Mouse (Mus musculus): ENCODE measurements around the gene Clybl.

Clybl gene

DNA sequence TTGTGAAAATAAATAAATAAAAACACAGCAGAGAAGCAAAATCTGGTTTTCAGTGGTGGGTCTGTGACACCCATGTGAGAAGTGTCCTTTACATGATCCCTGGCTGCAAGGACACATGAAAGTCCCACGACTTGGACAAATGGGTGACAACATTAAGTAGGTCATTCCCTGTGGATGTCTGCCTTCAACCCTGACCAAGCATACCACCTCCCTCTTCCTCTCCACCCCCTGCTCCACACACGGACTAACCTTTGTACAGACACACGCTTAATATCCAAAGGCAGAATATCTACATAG lies 203.7 kb downstream of the Clybl start:
- no peak for DNase-seq (ENCODE audit: low spot score in 2 of 2)

DNA sequence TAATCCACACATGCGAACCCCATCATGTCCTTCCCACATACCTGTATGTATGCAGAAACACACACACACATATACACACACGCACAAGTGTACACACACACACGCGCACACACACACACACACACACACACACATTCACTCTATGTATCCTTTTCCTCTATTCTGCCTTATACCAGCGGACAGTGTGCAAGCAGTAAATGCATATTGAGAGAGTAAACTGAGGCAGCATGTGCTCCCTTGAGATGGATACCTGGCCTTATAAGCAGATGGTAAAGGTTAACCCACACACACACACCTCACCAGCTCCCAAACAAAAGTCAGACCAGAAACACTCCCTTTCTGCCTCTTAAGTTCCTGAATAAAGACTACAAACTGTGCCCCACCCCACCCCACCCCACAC lies 204.3 kb downstream of the Clybl start:
- no peak for DNase-seq (ENCODE audit: low spot score in 2 of 2)

DNA sequence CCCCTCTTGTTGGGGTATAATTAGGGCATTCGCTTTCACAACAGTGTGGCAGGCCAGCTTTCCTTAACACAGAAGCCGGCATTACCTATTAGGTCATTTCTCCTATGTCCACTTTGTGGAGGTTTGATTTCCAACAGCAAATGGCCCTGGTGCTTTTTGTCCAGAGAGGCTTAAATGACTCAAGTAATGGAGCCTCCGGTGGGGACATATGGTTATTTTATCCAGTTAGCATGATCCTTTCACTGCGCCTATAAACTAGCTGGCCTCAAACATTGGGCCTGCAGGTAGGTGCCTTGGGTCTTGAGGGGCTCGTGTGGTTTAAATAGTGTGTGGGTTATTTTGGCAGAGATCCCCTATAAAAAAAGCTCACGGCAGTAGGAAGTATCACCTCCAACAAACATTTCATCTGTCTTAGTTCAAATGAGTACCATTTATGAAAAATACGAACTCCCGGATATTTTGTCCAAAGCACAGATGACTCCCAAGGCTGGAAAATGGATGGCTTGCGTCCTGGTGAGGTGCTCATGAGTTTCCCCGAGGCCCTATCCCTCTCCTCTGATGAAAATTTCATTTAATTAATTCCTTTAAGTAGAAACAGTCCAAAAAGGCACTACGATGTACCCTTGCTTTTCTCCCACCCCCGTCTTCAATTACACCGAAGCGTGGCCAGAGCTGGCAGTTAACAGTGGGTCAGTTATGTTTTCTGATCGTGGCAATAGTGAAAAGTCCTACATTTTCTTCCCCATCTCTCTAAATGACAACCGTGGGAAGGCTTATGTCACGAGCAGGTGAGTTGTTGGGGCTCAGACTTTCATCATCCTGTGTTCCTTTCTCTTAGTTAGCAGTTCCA lies 205.0 kb downstream of the Clybl start:
- DNase-seq (ENCODE audit: low spot score in 2 of 2): no peak

DNA sequence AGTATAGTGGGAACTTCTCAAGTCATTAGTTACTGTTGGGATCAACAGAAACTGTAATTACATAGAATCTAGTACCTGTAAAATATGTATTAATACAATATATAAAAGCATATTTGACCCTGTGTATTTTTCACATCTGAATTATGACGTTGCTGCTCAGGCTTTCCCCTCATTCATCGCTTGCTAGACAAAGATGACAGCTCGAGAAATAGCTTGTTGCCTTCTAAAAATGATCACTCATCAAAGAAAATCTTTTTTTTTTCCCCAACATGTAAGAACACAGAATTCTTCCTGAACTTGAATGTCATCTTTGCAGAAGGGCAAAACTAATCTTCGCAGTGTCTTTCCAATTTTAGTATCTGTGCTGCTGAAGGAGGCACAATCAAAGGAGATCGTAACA lies 206.3 kb downstream of the Clybl start:
- DNase-seq (ENCODE audit: low spot score in 2 of 2): no peak

DNA sequence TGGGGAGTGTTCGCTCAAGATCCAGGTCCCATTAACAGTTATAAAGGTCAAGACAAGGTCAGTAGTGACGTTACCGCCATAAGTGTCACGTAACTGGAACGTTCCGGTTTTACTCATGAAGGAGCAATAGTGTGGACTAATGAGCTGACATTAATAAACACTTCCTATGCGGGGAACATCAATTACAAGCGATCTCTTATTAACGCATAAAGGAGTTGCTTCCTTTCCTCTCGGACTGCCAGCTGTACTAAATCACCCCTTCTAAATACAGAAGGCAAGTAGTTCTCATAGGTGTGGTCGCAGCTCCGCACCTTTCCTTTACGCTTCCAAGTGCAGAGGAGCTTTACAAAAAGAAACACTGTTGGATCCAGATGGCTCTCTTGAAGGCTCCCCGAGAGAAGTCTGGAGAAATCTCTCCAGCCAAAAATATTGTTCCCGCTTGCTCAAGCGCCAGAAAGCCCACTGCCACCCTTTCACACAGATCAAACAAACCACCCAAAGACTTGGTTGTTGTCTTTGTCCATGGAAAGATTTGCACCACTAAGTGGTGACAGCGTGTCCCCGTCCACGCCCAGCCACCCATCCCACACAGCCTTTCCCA lies 207.0 kb downstream of the Clybl start:
- DNase-seq (ENCODE audit: low spot score in 2 of 2): no peak

DNA sequence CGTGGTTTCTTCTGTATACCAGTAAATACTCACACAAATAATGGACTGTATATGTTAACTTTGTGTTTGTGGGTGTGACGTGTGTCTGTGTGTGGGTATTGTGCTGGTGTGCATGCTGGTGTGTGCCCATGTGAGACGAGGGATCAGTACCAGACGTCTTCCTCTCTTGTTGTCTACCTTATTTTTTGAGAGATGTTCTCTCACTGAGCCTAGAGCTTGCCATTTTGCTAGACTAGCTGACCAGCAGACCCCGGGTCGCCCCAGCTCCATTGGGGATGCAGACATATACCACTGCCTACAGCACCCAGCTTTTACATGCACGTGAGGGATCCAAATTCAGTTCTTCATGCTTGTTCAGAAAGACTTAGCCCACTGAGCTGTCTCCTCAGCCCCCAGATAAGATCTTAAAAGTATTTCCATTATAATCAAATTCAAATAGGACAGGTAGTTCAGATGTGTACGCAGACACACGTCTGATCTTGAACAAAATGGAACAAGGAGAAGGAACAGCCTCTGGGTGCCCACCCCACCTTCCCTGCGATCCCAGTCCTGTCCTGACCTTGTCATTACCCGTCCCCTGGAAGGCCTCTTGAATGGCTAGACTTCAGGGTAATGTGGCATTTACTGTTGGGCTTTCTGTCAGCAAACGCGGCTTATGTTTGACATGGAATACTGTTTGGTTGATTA lies 208.3 kb downstream of the Clybl start:
- no peak for DNase-seq (ENCODE audit: low spot score in 2 of 2)

DNA sequence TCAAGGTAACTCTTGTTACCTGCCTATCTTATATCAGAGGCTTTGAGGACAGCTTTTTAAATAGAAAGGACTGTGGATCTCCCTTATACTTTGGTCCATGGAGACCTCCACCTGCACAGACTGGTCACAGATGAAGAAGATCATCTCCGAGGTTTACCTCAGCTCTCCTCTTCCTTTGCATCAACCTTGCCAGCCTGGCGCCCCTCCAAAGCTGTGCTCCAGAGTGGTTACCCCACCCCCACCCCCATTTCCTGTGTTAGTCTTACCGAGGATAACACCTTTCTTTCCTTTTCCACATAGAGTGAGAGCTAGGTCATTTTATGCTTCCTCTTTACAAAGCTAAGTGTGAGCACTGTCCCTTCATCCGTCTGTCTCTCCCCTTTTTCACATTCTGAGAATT lies 209.4 kb downstream of the Clybl start:
- DNase-seq (ENCODE audit: low spot score in 2 of 2): no peak

DNA sequence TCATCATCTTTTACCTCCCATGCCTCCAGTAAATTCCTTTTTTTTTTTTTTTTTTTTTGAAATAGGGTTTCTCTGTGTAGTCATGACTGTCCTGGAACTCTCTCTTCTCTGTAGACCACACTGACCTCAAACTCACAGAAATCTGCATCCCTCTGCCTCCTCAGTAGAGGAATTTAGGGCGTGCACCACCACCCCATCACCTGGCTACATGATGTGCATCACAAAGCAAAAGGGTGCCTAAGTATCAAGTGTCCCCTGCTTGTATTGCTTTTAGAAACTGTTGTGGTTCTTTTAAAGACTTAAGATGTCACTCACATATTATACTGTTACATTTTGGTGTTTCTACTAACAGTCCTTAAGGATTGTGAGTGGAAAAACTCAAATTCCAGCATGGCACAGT lies 211.6 kb downstream of the Clybl start:
- DNase-seq (ENCODE audit: low spot score in 2 of 2): no peak

DNA sequence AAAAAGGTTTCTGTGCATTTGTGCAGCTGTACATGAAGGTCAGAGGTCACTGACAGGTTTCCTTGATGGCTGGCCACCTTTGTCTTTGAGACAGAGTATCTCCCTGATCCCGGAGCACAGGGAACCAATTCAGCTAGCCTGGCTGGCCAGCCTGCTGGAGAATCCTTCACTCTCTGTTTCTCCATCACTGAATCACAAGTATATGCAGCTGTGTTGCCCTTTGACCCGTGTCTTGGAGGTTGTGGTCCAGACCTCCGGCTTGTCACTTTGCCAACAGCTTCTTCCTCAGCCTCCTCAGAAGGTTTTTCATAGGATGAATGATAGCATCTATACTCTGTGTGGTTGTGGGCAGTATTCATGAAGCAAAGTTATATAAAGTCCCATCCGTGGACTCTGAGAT lies 217.2 kb downstream of the Clybl start:
- DNase-seq (ENCODE audit: low spot score in 2 of 2): no peak

DNA sequence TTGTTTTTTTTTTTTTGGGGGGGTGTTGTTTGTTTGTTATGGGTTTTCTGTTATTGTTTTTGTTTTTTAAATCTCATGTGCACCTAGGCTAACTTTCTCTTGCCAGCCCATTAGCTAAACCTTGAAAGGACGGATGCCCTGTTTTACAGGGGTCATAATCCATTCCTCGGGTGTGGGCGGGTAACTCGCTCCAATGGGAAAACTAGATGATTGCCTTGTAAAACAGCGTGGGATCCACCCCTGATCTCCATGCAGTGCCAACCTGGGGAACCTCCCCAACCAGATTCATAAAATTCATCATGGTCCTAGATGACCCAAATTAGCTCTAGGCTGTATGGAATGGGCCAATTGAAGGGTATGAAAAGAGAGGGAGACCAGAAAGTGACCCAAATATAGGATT lies 218.4 kb downstream of the Clybl start:
- no peak for DNase-seq (ENCODE audit: low spot score in 2 of 2)

DNA sequence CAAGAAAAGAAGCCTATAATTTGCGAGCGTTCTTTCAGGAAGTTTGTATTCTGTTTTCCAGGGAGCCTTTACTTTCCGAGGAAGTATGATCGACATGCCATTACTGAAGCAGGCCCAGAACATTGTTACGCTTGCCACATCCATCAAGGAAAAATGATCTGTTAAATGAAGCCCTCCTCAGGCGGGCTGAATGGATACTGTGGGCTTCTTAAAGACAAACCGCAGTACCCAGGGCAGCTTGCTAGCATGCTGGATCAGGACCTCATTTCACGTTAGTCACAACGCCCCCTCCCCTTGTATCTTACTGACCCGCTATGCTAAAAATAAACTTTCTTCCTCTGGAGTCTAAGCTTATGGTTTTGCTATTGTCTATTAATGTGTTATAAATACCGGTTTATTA lies 220.4 kb downstream of the Clybl start:
- DNase-seq (ENCODE audit: low spot score in 2 of 2): no peak

DNA sequence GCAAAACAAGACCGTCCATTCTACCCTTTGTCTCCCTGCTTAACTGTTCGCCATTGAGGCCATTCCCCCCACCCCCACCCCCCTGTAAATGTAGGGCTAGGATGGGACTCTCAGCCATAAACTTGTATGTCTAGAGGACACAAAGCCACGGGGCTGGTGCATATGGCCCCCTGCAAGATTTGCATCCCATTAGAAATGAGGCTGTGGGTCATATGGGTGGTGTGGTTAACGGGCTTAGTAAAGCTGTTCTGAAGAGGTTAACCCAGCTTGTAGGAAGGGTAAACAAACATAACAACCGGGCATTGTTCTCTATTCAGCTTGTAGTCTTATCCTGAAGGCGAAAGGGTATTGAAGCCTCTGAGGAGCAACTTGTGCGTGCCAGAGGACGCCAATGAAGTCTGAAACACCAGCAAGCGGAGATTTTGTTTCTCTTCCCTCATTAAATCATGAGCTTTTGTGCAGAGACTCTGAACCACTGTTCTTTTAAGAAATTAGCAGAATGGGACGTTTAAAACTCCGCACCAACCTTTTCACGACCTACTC lies 221.3 kb downstream of the Clybl start:
- DNase-seq (ENCODE audit: low spot score in 2 of 2): no peak

DNA sequence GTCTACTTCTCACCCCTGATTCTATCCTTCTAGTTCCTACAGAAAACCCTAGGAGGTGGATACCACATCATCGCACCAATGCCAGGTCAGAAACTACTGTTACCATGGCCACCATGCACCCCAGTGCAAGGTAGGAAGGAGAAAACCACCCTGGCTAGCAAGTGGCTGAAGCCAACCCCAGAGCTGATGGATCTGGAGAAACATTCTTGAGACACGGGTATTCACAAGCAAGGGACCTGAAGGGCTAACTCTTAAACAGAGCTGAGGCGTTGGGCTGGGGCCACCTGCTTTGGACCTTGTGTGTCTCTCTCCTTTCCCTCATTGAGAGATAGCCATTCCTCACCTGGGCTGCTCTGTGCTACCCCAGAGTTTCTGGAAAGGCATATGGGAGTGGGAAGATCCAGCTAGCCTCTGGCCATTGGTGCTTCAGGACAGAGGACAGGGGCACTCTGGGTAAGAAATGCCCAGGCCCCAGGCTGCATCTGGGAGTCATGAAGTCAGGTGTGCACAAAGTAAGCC lies 222.0 kb downstream of the Clybl start:
- no peak for DNase-seq (ENCODE audit: low spot score in 2 of 2)

DNA sequence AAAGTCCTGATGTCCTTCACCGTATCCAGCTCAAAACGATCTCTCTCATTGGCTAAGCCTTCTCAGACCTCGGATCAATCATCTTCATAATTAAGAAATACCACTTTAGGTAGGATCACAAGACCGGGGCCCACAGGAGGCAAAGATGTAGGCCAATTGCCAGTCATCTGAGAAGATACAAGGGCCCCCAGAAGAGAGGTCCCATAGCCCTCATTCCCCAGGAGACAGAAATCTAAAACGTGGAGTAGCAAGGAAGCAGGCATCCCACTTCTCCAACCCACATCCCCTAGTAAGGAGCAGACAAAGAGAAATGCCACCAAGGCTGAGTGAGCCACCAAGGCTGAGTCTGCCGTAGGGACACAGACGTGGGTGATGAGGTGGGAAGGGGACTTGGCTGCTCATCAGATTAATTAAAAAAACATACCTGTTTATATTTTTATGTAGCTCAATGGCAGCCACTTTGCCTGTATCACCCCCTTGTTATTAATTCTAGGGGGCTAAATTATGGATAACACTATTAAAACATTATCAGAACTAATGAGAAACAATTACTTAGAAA lies 223.2 kb downstream of the Clybl start:
- DNase-seq (ENCODE audit: low spot score in 2 of 2): no peak

DNA sequence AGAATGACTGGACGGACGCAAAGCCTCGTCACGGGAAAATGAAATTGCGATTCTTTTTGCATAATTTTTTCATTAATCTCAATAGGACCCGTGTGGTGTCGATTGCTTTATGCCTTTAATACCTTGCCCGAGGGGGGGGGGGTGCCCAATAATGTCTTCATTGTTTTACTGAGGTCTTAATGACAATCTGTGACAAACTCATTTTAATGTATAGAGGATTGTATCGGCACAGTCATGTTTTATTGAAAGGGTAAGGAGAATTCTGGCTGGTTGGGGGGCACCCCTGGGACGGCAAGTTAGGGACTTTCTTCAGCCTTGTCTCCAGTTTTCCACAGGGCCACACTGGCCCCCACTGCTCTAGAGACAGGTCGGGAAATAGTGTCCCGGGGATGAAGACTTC lies 223.7 kb downstream of the Clybl start:
- DNase-seq (ENCODE audit: low spot score in 2 of 2): no peak

DNA sequence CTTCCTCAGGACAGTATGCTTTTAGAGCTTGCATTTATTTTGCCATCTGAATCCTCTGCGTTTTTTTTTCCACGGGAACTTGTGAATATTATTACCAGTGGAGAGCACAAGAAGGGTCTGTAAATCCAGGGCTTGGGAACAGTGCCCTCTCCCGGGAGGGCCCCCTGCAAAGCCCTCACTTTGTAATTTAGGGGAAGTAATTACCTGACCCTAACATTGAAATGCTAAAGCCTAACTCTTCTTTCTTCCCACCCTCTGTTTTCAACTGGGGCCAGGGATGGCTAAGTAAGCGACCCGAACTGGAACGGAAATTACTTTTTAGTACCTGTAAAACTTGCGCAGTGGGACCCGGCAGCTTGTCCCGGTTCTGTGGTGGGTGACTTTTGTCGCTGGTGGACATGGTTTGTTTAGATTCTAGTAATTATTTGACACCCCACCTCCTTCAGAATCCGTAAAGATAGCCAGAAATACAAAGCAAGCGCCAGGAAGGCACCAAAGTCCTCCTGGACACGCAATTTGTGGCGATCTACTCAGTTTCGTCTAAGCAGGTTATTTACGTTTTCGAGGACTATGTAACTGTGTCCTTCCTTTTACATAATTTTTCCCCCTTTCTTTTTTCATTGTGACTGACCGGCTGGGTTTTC lies 224.5 kb downstream of the Clybl start:
- DNase-seq (ENCODE audit: low spot score in 2 of 2): no peak

DNA sequence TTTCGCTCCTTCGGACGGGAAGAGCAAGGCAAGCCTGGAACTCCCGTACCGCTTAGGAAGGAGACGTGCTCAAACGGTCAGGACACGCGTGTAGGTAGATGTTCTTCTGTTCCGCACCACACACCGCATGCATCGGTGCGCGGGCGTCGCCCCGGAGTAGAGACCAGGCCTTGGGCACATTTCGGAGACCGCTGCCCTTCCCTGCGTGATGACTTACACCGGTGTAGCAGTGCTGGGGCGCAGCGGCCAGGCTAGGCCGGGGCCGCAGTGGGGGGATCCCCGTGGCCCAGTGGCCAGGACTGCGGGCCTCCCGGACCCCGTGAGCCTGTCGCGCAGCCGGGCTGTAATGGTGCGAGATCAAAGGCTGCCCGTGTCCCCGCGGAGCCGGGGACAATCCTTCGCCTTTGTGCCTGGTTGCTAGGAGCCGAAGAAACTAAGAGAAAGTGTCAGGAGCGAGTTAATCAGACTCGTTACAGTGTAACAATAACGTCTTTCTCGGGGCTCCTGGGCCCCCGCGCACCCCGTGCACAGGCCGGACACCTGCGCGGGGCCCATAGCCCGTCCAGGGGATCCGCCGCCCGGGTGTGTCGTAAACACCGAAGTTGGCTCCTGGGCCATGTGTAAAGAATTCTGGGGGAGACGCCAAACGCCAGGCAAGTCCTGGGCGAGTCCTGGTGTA lies 225.2 kb downstream of the Clybl start:
- no peak for DNase-seq (ENCODE audit: low spot score in 2 of 2)

DNA sequence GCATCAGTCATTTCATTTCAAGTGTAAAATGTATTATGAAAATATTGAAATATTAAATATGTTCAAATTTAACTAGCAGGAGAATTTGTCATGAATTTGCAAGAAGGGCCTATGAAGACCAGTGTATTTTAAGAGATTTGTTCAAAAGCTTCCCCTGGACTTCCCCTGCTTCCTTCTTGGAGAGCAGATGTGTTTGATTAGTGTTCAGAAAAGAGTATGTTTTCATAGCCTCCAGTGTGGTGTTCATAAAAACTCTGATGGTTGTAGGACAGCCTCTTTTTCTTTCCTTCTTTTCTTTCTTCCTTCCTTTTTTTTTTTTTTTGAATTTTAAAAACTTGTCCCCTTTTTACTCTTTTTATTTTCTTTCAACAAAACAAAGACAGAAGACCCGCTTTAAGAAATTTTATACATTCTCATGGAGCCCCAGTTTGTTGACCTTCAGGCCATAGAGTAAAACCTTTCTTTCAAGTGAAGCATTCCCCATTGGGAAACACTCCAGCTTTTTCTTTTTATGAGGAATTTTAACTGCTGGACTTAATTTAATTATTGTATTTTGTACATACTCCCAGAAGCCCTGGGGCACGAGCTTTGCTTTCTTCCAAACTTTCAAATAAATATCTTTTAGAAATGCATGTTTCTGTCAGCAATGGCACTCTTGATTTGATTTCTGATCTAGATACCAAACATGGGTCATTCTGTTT lies 231.5 kb downstream of the Clybl start:
- DNase-seq (ENCODE audit: low spot score in 2 of 2): no peak

DNA sequence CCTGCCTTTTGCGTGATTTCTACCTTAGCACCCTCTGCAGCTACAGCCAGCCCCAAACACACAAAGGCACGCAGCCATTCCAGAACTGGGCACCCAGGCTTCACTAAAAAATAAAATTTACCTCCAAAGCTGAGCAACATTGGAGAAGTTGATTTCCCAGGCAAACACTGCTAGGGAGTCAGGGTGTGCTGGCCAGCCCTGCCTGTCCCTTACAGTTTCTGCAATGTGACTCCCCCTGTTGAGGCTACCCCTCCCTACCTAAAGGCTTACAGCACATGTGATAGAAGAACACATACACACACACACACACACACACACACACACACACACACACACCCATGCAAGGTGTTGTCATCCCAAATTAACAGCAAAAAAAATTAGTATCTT lies 232.0 kb downstream of the Clybl start:
- no peak for DNase-seq (ENCODE audit: low spot score in 2 of 2)

DNA sequence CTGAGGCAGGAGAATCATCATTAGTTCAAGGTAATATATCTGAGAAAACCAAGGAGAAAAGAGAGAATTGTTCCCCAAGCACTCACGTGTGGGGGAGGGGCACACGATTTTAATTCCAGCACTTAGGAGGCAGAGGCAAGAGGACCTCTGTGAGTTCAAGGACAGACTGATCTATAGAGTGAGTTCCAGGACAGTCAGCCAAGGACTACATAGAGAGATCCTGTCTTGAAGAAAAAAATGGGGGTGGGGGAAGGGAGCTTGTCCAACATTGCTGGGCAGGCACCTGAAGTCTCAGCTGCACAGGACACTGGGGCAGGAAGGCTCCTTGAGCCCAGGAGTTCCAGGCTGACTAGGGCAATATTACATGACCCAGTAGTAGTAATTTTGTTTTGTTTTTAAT lies 233.3 kb downstream of the Clybl start:
- no peak for DNase-seq (ENCODE audit: low spot score in 2 of 2)
